13 mouse cellular contexts compared by ENCODE assay signal in genomic region chr2:170152036-170152686, GRCm38 (mm10). TPM values are rescaled to one million over a fixed set of nuclear protein-coding genes. Genes with fewer than 3 reads are reported as not detected.
DNase-seq lines count a peak whose midpoint lies in the region; ATAC-seq and TF ChIP-seq lines count a peak whose summit lies in the region.
"Had no signal": no experiment of that assay in that cellular context is flagged by ENCODE, and none has a peak within 500 bp of the region (broad histone marks: within the 10 kb centered on the region; RNA-seq: fewer than 3 reads in every experiment).

No protein-coding gene starts in this region.

- H3K4me1 ChIP-seq in heart, embryonic 13.5 days: peaks cover 52% of the 10 kb centered on the region
- peaks cover 41% of the 10 kb centered on the region for H3K4me1 ChIP-seq in liver, embryonic 11.5 days (replicated peaks; ENCODE audit: control insufficient read depth, insufficient read depth, low read length)

- no peak for TF ChIP-seq CTCF in left cerebral cortex, adult 2 months (IDR thresholded peaks at IDR 0.05)

- intact Hi-C loops in left cerebral cortex, adult 2 months (cut with DNase I): no loop called here

- H3K36me3 ChIP-seq in heart, embryonic 13.5 days: no peaks in the 10 kb centered on the region
- no peaks in the 10 kb centered on the region for H3K36me3 ChIP-seq in liver, embryonic 11.5 days (ENCODE audit: control insufficient read depth, insufficient read depth, low read length)
- H3K36me3 ChIP-seq: hindbrain, embryonic 10.5 days had no signal

- H3K27ac ChIP-seq in heart, embryonic 13.5 days (replicated peaks): peak overlapping the region; percentile 93
- peak overlapping the region; percentile 90 for H3K27ac ChIP-seq in liver, embryonic 11.5 days (ENCODE audit: low read depth, low read length)
- H3K27ac ChIP-seq in left cerebral cortex, adult 2 months: no peak overlapping the region

- no peak overlapping the region for H3K9ac ChIP-seq in heart, embryonic 13.5 days
- peak overlapping the region; percentile 86 for H3K9ac ChIP-seq in liver, embryonic 11.5 days (ENCODE audit: low read depth, low read length)

- H3K4me2 ChIP-seq in heart, embryonic 13.5 days: peak overlapping the region; percentile 78
- H3K4me2 ChIP-seq in liver, embryonic 11.5 days: peak overlapping the region; percentile 85

- no peak for DNase-seq in heart, adult 11 months
- peak; percentile 27 for DNase-seq in 3T3-L1 (ENCODE audit: low read depth, low spot score)
- DNase-seq in adipocyte (ENCODE audit: low spot score): peak; percentile 63
- DNase-seq in liver, embryonic 11.5 days (ENCODE audit: low spot score): peak; percentile 27
- DNase-seq in left cerebral cortex, adult 2 months (ENCODE audit: extremely low spot score in 1 of 2, low spot score in 2 of 2): no peak
- DNase-seq in frontal cortex, adult 2 months (ENCODE audit: extremely low spot score in 1 of 2, low spot score in 1 of 2): no peak
- DNase-seq: adrenal gland, adult 8-10 months; kidney, adult 8-10 months; retina, postnatal 1 day had no signal

- 51% methylated on average over 5 of the region's 5 CpGs for WGBS in heart, embryonic 13.5 days
- WGBS in liver, embryonic 11.5 days: 47% methylated on average over 5 of the region's 5 CpGs

- no peaks in the 10 kb centered on the region for H3K27me3 ChIP-seq in heart, embryonic 13.5 days (replicated peaks)
- no peaks in the 10 kb centered on the region for H3K27me3 ChIP-seq in liver, embryonic 11.5 days (replicated peaks; ENCODE audit: control insufficient read depth, insufficient read depth, low read length)
- H3K27me3 ChIP-seq: CH12.LX, Patski had no signal

- H3K4me3 ChIP-seq in heart, embryonic 13.5 days: no peak overlapping the region
- no peak overlapping the region for H3K4me3 ChIP-seq in liver, embryonic 11.5 days (ENCODE audit: low read depth, low read length)
- no peak overlapping the region for H3K4me3 ChIP-seq in left cerebral cortex, adult 2 months
- H3K4me3 ChIP-seq: hindbrain, embryonic 10.5 days had no signal

- H3K9me3 ChIP-seq in heart, embryonic 13.5 days: no peaks in the 10 kb centered on the region
- no peaks in the 10 kb centered on the region for H3K9me3 ChIP-seq in liver, embryonic 11.5 days (ENCODE audit: control insufficient read depth, low read length)
- H3K9me3 ChIP-seq: hindbrain, embryonic 10.5 days had no signal

- no peak for ATAC-seq in heart, embryonic 13.5 days (ENCODE audit: extremely low read depth, insufficient number of reproducible peaks, low FRiP score, low TSS enrichment)
- no peak for ATAC-seq in liver, embryonic 11.5 days (replicated peaks; ENCODE audit: low FRiP score)
- ATAC-seq: Patski had no signal

RNA-seq across cellular contexts. Expression of gene Zfp217, which starts 4.3 kb away (rescaled TPM):
- 2.4 and 3.0 TPM in 2 replicates for polyA plus RNA-seq in heart, embryonic 13.5 days (2015; fragmentation: Nextera tagmentation; extraction: Ambion mirVana)
- polyA plus RNA-seq in liver, embryonic 11.5 days (2014; fragmentation: Nextera tagmentation; extraction: Ambion mirVana): 5.1 and 5.4 TPM in 2 replicates
- total RNA-seq in left cerebral cortex, adult 2 months (2021): 1 to 10 TPM; 2.9 to 3.4 TPM
- 1.8 and 2.4 TPM in 2 replicates for polyA plus RNA-seq in frontal cortex, adult 2 months (2012; rRNA removed)

Comparison
In these comparisons a context has a peak if more than half of its experiments do, and no peak if none do; other contexts are left out.
1. DNase-seq: peak in 3T3-L1 (single experiment), adipocyte (single experiment) and liver, embryonic 11.5 days (single experiment); none in heart, adult 11 months (single experiment), left cerebral cortex, adult 2 months (0 of 2) and frontal cortex, adult 2 months (0 of 2).